Comparison of ENCODE assay signal across 8 mouse cellular contexts in the genomic region with DNA sequence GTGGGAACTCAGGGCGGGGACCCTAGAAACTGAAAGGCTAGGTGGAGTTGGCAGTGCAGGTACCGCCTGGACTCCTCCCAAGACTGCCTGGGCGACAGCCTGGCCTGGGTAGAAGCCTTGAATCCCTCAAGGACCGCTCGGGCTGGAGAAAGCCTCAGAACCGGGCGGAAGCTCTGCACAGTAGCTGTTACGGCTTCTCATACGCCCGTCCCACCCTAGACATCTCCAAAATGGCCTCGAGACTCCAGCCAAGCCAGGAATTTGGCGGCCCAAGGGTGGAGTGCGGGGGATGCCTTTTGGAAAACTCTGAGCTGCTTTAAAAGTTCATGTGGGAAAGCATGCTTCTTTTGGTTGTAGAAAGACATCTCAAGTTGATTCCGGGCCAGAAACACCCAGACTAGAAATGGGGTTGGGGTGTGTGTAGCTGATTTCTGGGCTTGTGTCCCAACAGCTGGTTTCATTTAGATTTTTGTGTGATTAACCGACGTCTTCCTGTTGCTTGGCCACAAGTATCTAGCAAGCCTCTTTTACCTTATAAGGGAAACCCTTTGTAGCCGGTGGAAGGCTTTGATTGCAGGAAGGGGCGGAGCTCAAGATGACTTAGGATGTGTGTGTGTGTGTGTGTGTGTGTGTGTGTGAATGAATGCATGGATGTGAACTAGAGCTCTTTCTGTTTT. TPM values are rescaled to one million over a fixed set of nuclear protein-coding genes. Genes with fewer than 3 reads are reported as not detected.
DNase-seq lines count a peak whose midpoint lies in the region; ATAC-seq and TF ChIP-seq lines count a peak whose summit lies in the region.

No protein-coding gene starts in this region.

- H3K27me3 ChIP-seq in CH12.LX (replicated peaks) = no peaks in the 10 kb centered on the region
- H3K27me3 ChIP-seq in forebrain, embryonic 11.5 days (ENCODE audit: control insufficient read depth, insufficient read depth, low read length) = no peaks in the 10 kb centered on the region
- H3K27me3 ChIP-seq in megakaryocyte, embryonic 14.5 days (replicated peaks) = no peaks in the 10 kb centered on the region

- peak; percentile 91 for DNase-seq in CH12.LX (ENCODE audit: extremely low read depth)
- peak; percentile 74 for DNase-seq in adrenal gland, postnatal 10 days
- DNase-seq in forebrain, embryonic 11.5 days (ENCODE audit: low spot score) = peak; percentile 74
- DNase-seq in heart, postnatal 25 days (ENCODE audit: low spot score) = peak; percentile 74
- DNase-seq in large intestine, adult 2 months (ENCODE audit: low read depth, low spot score) = peak; percentile 44
- peak; percentile 18 for DNase-seq in right cerebral cortex, postnatal 25 days
- peak; percentile 62 to 68 for DNase-seq in urinary bladder, postnatal 36 days (ENCODE audit: low spot score in 2 of 2)

- intact Hi-C loops in heart, postnatal 25 days (cut with DNase I) = no loop called here

- 2% methylated on average over 18 of the region's 18 CpGs for WGBS in forebrain, embryonic 11.5 days
- WGBS in large intestine, adult 2 months = under 1% methylated on average over 18 of the region's 18 CpGs

- H3K9ac ChIP-seq in CH12.LX (ENCODE audit: insufficient read depth, low read depth) = peak overlapping the region; percentile 78
- H3K9ac ChIP-seq in forebrain, embryonic 11.5 days (ENCODE audit: low read length) = peak overlapping the region; percentile 96

- TF ChIP-seq POLR2A in CH12.LX (IDR thresholded peaks at IDR 0.05; ENCODE audit: low read depth, low read length) = peak; percentile 74

- no peak for TF ChIP-seq EP300 in CH12.LX (IDR thresholded peaks at IDR 0.05; ENCODE audit: low read length)

- TF ChIP-seq RAD21 in CH12.LX (IDR thresholded peaks at IDR 0.05; ENCODE audit: low read depth, low read length) = no peak

- peak overlapping the region; percentile 79 to 95 (median 88) for H3K4me3 ChIP-seq in CH12.LX (replicated peaks in 1 of 3; ENCODE audit: low read depth in 2 of 3, low read length in 2 of 3, poor library complexity in 1 of 3)
- peak overlapping the region; percentile 76 for H3K4me3 ChIP-seq in forebrain, embryonic 11.5 days (ENCODE audit: low read depth, low read length)
- peak overlapping the region; percentile 96 for H3K4me3 ChIP-seq in megakaryocyte, embryonic 14.5 days (replicated peaks)

- dilution Hi-C loops in CH12.LX (cut with MboI; ENCODE audit: extremely low pct_ligation_motif_present, extremely low pct_unique_long_range_greater_than_20kb, low sequenced_read_pairs) = no loop called here

- H3K79me2 ChIP-seq in CH12.LX (replicated peaks; ENCODE audit: control insufficient read depth, extremely low read depth, insufficient read depth, poor library complexity, severe bottlenecking) = peaks cover 19% of the 10 kb centered on the region

- ATAC-seq in forebrain, embryonic 11.5 days (replicated peaks; ENCODE audit: low FRiP score) = peak; percentile 13; the same call in 1 of the 2 replicates

- peak overlapping the region; percentile 51 for H3K27ac ChIP-seq in CH12.LX (ENCODE audit: insufficient read depth, low read depth)
- H3K27ac ChIP-seq in forebrain, embryonic 11.5 days (ENCODE audit: low read depth, low read length) = peak overlapping the region; percentile 95

- no peak for TF ChIP-seq CTCF in CH12.LX (conservative IDR thresholded peaks at IDR 0.05 in 1 of 2, IDR thresholded peaks at IDR 0.05 in 1 of 2; ENCODE audit: low read depth in 2 of 2, low read length in 2 of 2)

- H3K4me1 ChIP-seq in CH12.LX (ENCODE audit: control insufficient read depth in 1 of 2, insufficient read depth in 2 of 2) = peaks cover 12 to 48% of the 10 kb centered on the region in 2 experiments
- peaks cover 4% of the 10 kb centered on the region; the same call in 1 of the 2 replicates for H3K4me1 ChIP-seq in forebrain, embryonic 11.5 days (replicated peaks; ENCODE audit: control insufficient read depth, insufficient read depth, low read length)
- H3K4me1 ChIP-seq in megakaryocyte, embryonic 14.5 days = peaks cover 88% of the 10 kb centered on the region

- in situ Hi-C loops in CH12.LX (cut with MboI; ENCODE audit: low pct_ligation_motif_present, low pct_unique_long_range_greater_than_20kb, low sequenced_read_pairs) = no loop called here

- H3K36me3 ChIP-seq in CH12.LX (replicated peaks in 1 of 2; ENCODE audit: control insufficient read depth in 1 of 2, insufficient read depth in 1 of 2, low read length in 1 of 2) = peaks cover 22 to 33% of the 10 kb centered on the region in 2 experiments
- H3K36me3 ChIP-seq in forebrain, embryonic 11.5 days (ENCODE audit: control insufficient read depth, insufficient read depth, low read length) = peaks cover 5% of the 10 kb centered on the region; the same call in 1 of the 2 replicates
- H3K36me3 ChIP-seq in megakaryocyte, embryonic 14.5 days (replicated peaks; ENCODE audit: low read length) = peaks cover 45% of the 10 kb centered on the region

- no peaks in the 10 kb centered on the region for H3K9me3 ChIP-seq in CH12.LX (replicated peaks; ENCODE audit: low read length)
- H3K9me3 ChIP-seq in forebrain, embryonic 11.5 days (ENCODE audit: control insufficient read depth, low read length) = no peaks in the 10 kb centered on the region
- H3K9me3 ChIP-seq in megakaryocyte, embryonic 14.5 days = no peaks in the 10 kb centered on the region

- peak overlapping the region; percentile 41 for H3K4me2 ChIP-seq in CH12.LX (ENCODE audit: insufficient read depth, low read depth, poor library complexity, severe bottlenecking)
- H3K4me2 ChIP-seq in forebrain, embryonic 11.5 days (ENCODE audit: low read depth, low read length, severe bottlenecking) = peak overlapping the region; percentile 89

TF ChIP-seq in CH12.LX, 34 proteins besides CTCF, POLR2A, EP300 and RAD21 (continues in another document):
- TF ChIP-seq MAFK (IDR thresholded peaks at IDR 0.05; ENCODE audit: insufficient replicate concordance, low read length) (no peak), MAX (IDR thresholded peaks at IDR 0.05; ENCODE audit: low read length) (peak; percentile 80), HCFC1 (IDR thresholded peaks at IDR 0.05; ENCODE audit: low read depth, low read length) (peak; percentile 41; the same call in 1 of the 2 replicates), E2F4 (IDR thresholded peaks at IDR 0.05; ENCODE audit: insufficient replicate concordance, low read depth, low read length) (no peak), MYC (IDR thresholded peaks at IDR 0.05; ENCODE audit: low read depth, low read length) (peak; percentile 34; the same call in 1 of the 2 replicates), MAZ (IDR thresholded peaks at IDR 0.05; ENCODE audit: low read depth, low read length) (no peak), USF1 (IDR thresholded peaks at IDR 0.05; ENCODE audit: low read depth, low read length) (no peak), ETS1 (conservative IDR thresholded peaks at IDR 0.05; ENCODE audit: low read depth, low read length) (0 out of 2 replicates have a peak, but pooled peaks have one; percentile 52), POLR2AphosphoS2 (IDR thresholded peaks at IDR 0.05; ENCODE audit: low read depth, low read length) (peak; percentile 75; the same call in 1 of the 2 replicates)

RNA-seq across cellular contexts. Expression of a gene that starts 1.7 kb away (rescaled TPM):
- total RNA-seq in CH12.LX (2012; rRNA removed) (94.8 and 96.2 TPM in 2 replicates), CH12.LX (2014; rRNA removed) (284 and 318 TPM in 2 replicates)
- 203 and 218 TPM in 2 replicates for polyA plus RNA-seq in CH12.LX (2012; ENCODE audit: insufficient read length, low read depth)
- 100 to 1,000 TPM; 201 to 246 TPM for total RNA-seq in adrenal gland, postnatal 10 days (2021)
- 539 and 557 TPM in 2 replicates for polyA plus RNA-seq in forebrain, embryonic 11.5 days (2014; fragmentation: Nextera tagmentation; extraction: Ambion mirVana)
- total RNA-seq in heart, postnatal 25 days (2021) = 100 to 1,000 TPM; 105 to 108 TPM
- 43.5 and 47.4 TPM in 2 replicates for polyA plus RNA-seq in large intestine, adult 2 months (2012; rRNA removed)
- 84.6 and 1,037 TPM in 2 replicates for polyA plus RNA-seq in megakaryocyte, embryonic 14.5 days (2012; ENCODE audit: insufficient read depth, low replicate concordance)

RNA-seq across cellular contexts. Expression of a gene that starts 24.6 kb away (rescaled TPM):
- total RNA-seq in CH12.LX (2012; rRNA removed) (102 and 113 TPM in 2 replicates), CH12.LX (2014; rRNA removed) (165 and 190 TPM in 2 replicates)
- polyA plus RNA-seq in CH12.LX (2012; ENCODE audit: insufficient read length, low read depth) = 136 and 186 TPM in 2 replicates
- total RNA-seq in adrenal gland, postnatal 10 days (2021) = 10 to 100 TPM; 60.9 to 64.7 TPM
- polyA plus RNA-seq in forebrain, embryonic 11.5 days (2014; fragmentation: Nextera tagmentation; extraction: Ambion mirVana) = 90.5 and 110 TPM in 2 replicates
- total RNA-seq in heart, postnatal 25 days (2021) = 10 to 100 TPM; 23.4 to 23.5 TPM
- 79.7 and 144 TPM in 2 replicates for polyA plus RNA-seq in large intestine, adult 2 months (2012; rRNA removed)
- 48.8 and 66.5 TPM in 2 replicates for polyA plus RNA-seq in megakaryocyte, embryonic 14.5 days (2012; ENCODE audit: insufficient read depth, low replicate concordance)

RNA-seq across cellular contexts. Expression of a gene that starts 29.6 kb away (rescaled TPM):
- total RNA-seq in CH12.LX (2012; rRNA removed) = not detected in 2 replicates
- total RNA-seq in CH12.LX (2014; rRNA removed) = not detected in 2 replicates
- 0.19 TPM in 1 of 2 replicates, not detected in the other for polyA plus RNA-seq in CH12.LX (2012; ENCODE audit: insufficient read length, low read depth)
- total RNA-seq in adrenal gland, postnatal 10 days (2021) = not detected
- polyA plus RNA-seq in forebrain, embryonic 11.5 days (2014; fragmentation: Nextera tagmentation; extraction: Ambion mirVana) = not detected in 2 replicates
- not detected for total RNA-seq in heart, postnatal 25 days (2021)
- polyA plus RNA-seq in large intestine, adult 2 months (2012; rRNA removed) = not detected in 2 replicates
- polyA plus RNA-seq in megakaryocyte, embryonic 14.5 days (2012; ENCODE audit: insufficient read depth, low replicate concordance) = not detected in 2 replicates

RNA-seq across cellular contexts. Expression of a gene that starts 53.0 kb away (rescaled TPM):
- 17.9 TPM in 2 replicates for total RNA-seq in CH12.LX (2012; rRNA removed)
- total RNA-seq in CH12.LX (2014; rRNA removed) = 25.1 and 26.1 TPM in 2 replicates
- polyA plus RNA-seq in CH12.LX (2012; ENCODE audit: insufficient read length, low read depth) = 19.9 and 24.1 TPM in 2 replicates
- total RNA-seq in adrenal gland, postnatal 10 days (2021) = under 1 TPM; 0.21 to 0.27 TPM
- polyA plus RNA-seq in forebrain, embryonic 11.5 days (2014; fragmentation: Nextera tagmentation; extraction: Ambion mirVana) = not detected in 2 replicates
- total RNA-seq in heart, postnatal 25 days (2021) = not detected
- polyA plus RNA-seq in large intestine, adult 2 months (2012; rRNA removed) = 4.0 and 6.3 TPM in 2 replicates
- 2.3 and 4.8 TPM in 2 replicates for polyA plus RNA-seq in megakaryocyte, embryonic 14.5 days (2012; ENCODE audit: insufficient read depth, low replicate concordance)

RNA-seq across cellular contexts. Expression of a gene that starts 53.5 kb away (rescaled TPM):
- 0.04 TPM in 1 of 2 replicates, not detected in the other for total RNA-seq in CH12.LX (2012; rRNA removed)
- not detected in 2 replicates for total RNA-seq in CH12.LX (2014; rRNA removed)
- 0.29 and 0.30 TPM in 2 replicates for polyA plus RNA-seq in CH12.LX (2012; ENCODE audit: insufficient read length, low read depth)
- total RNA-seq in adrenal gland, postnatal 10 days (2021) = not detected
- polyA plus RNA-seq in forebrain, embryonic 11.5 days (2014; fragmentation: Nextera tagmentation; extraction: Ambion mirVana) = not detected in 2 replicates
- total RNA-seq in heart, postnatal 25 days (2021) = not detected
- polyA plus RNA-seq in large intestine, adult 2 months (2012; rRNA removed) = not detected in 2 replicates
- not detected in 2 replicates for polyA plus RNA-seq in megakaryocyte, embryonic 14.5 days (2012; ENCODE audit: insufficient read depth, low replicate concordance)

Comparison
In these comparisons a context has a peak if more than half of its experiments do, and no peak if none do; other contexts are left out.
1. Peak in every context shown above with its lines: DNase-seq, ATAC-seq, H3K4me3 ChIP-seq and H3K27ac ChIP-seq.
2. DNase-seq: peak in every context shown above with its lines; median percentile 91 in CH12.LX; 74 in adrenal gland, postnatal 10 days; 74 in forebrain, embryonic 11.5 days; 74 in heart, postnatal 25 days; 65 in urinary bladder, postnatal 36 days; 44 in large intestine, adult 2 months; 18 in right cerebral cortex, postnatal 25 days.